Mouse (Mus musculus) yolk sac, embryonic 10.5 days (tissue): Measurements from ENCODE around the gene Selenof.

ENCODE experiments used
- DNase-seq: peaks from one replicate; pipeline ENCODE4 v3.0.0-alpha.2; 2017; ENCODE audit warnings: low spot score

Gene Selenof

GRCm38 (mm10) chr3:144642141-144642540, 72.0 kb downstream of the Selenof start:
- no peak for DNase-seq

- DNase-seq: peak; percentile 86
Measured at GRCm38 (mm10) chr3:144643301-144643871, 73.3 kb downstream of the Selenof start.

GRCm38 (mm10) chr3:144644202-144644601, 74.1 kb downstream of the Selenof start:
- no peak for DNase-seq
